Mouse (Mus musculus): ENCODE measurements at regions not wholly inside any gene's neighbourhood (a gene's known extent, or its start where the extent isn't known, plus 50 kb on each side); places are given as distances from the start of the nearest gene placed in this dataset.

- TF ChIP-seq POLR2A (IDR thresholded peaks at IDR 0.05; ENCODE audit: control insufficient read depth, extremely low read depth, insufficient read depth, low read length, poor library complexity), result no peak
- no peak for TF ChIP-seq CTCF (IDR thresholded peaks at IDR 0.05; ENCODE audit: borderline replicate concordance, control insufficient read depth, extremely low read depth, insufficient read depth, low read length, poor library complexity)
Observed at GRCm38 (mm10) chr3:33915777-33916176, 71.7 kb upstream of the Ccdc39 start.
